In genomic region chr12:58443007-58443406, GRCm38 (mm10) we compare ENCODE assay signal across 17 mouse cellular contexts.
"Had no signal": no experiment of that assay in that cellular context is flagged by ENCODE, and none has a peak within 500 bp of the region (broad histone marks: within the 10 kb centered on the region; RNA-seq: fewer than 3 reads in every experiment).

No protein-coding gene starts in this region.

- DNase-seq: kidney, postnatal 4 days; left cerebral cortex, postnatal 4 days; lung, adult 18-20 months; lung, postnatal 4 days; retina, postnatal 1 day; right cerebral cortex, postnatal 4 days; spleen, adult 18-20 months; thymus, adult 18-20 months; thymus, postnatal 25 days had no signal

- H3K4me3 ChIP-seq: layer of hippocampus, adult 2 months; limb, embryonic 13.5 days; midbrain, embryonic 10.5 days; neural tube, embryonic 13.5 days had no signal

- H3K27me3 ChIP-seq: limb, embryonic 13.5 days; neural tube, embryonic 13.5 days had no signal

- H3K4me1 ChIP-seq: limb, embryonic 13.5 days; midbrain, embryonic 10.5 days; neural tube, embryonic 13.5 days had no signal

- H3K36me3 ChIP-seq: limb, embryonic 13.5 days; midbrain, embryonic 10.5 days; neural tube, embryonic 13.5 days had no signal

- H3K9me3 ChIP-seq: limb, embryonic 13.5 days; midbrain, embryonic 10.5 days; neural tube, embryonic 13.5 days had no signal

- H3K9ac ChIP-seq: limb, embryonic 13.5 days; liver, embryonic 14.5 days; neural tube, embryonic 13.5 days had no signal

- H3K4me2 ChIP-seq: limb, embryonic 13.5 days; neural tube, embryonic 13.5 days had no signal

- ATAC-seq: lung, postnatal 0 days; midbrain, embryonic 16.5 days had no signal

- H3K27ac ChIP-seq: kidney, postnatal 0 days; layer of hippocampus, adult 2 months; limb, embryonic 13.5 days; liver, embryonic 14.5 days; midbrain, embryonic 10.5 days; neural tube, embryonic 13.5 days had no signal
